Mouse (Mus musculus): ENCODE measurements around the gene Sp6.

The Sp6 gene

GRCm38 (mm10) chr11:97025721-97026344 is 12.6 kb downstream of the Sp6 start:
- peak; percentile 88 for DNase-seq

- DNase-seq, result peak; percentile 67
Measured at GRCm38 (mm10) chr11:97029686-97030417, 16.7 kb downstream of the Sp6 start, which contains the start of gene Scrn2. Scrn2 (plus strand) TSS chr11:97029938.

GRCm38 (mm10) chr11:97030426-97030825 is 17.2 kb downstream of the Sp6 start:
- no peak for DNase-seq

GRCm38 (mm10) chr11:97031977-97032376 is 18.8 kb downstream of the Sp6 start:
- no peak for DNase-seq

DNA sequence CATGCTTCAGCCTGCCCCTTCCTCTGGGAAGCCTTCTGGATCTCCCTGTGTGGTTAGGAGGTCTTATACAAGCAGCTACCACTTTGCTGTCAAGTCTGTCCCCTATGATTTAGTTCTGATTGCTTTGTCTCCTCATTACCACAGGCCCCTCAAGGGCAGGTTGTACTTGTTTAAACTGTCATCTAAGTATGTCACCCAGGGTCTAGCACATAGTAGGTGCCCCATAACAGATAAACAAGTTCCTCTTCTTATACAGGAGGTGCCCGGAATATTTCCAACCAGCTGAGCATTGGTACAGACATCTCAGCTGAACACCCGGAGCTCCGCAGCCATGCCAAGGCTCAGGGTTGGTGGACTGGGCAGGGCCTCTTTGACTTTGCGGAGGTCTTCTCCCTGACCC is 19.3 kb downstream of the Sp6 start:
- DNase-seq, result no peak

GRCm38 (mm10) chr11:97033781-97034180 is 20.6 kb downstream of the Sp6 start:
- no peak for DNase-seq

GRCm38 (mm10) chr11:97036141-97036540 is 22.9 kb downstream of the Sp6 start:
- no peak for DNase-seq

GRCm38 (mm10) chr11:97038881-97039280 is 25.7 kb downstream of the Sp6 start:
- no peak for DNase-seq

- no peak for DNase-seq
Measured at GRCm38 (mm10) chr11:97040301-97041021, 27.3 kb downstream of the Sp6 start.

GRCm38 (mm10) chr11:97041022-97041899 is 28.1 kb downstream of the Sp6 start, which contains the start of the genes Lrrc46 and Mrpl10:
Lrrc46 (minus strand) TSS chr11:97041407.
Mrpl10 (plus strand) TSS chr11:97041560.
- DNase-seq, result peak; percentile 93

GRCm38 (mm10) chr11:97044902-97045301 is 31.7 kb downstream of the Sp6 start:
- no peak for DNase-seq

DNA sequence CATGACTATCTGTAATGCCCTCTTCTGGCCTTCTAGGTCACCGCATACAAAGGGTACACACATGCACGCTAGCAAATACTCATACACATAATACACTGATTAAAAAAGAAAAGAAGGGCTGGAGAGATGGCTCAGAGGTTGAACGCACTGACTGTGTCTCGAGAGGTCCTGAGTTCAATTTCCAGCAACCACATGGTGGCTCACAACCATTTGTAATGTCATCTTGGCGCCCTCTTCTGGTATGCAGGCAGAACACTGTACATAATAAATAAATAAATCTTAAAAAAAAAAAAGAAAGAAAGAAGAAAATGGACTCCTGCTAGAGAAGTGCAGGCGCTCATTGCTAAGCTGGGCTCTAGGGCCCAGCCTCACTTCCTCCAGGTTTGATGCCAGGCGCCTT is 32.7 kb downstream of the Sp6 start:
- no peak for DNase-seq

- DNase-seq, result no peak
Measured at GRCm38 (mm10) chr11:97048090-97048650, 35.0 kb downstream of the Sp6 start.

DNA sequence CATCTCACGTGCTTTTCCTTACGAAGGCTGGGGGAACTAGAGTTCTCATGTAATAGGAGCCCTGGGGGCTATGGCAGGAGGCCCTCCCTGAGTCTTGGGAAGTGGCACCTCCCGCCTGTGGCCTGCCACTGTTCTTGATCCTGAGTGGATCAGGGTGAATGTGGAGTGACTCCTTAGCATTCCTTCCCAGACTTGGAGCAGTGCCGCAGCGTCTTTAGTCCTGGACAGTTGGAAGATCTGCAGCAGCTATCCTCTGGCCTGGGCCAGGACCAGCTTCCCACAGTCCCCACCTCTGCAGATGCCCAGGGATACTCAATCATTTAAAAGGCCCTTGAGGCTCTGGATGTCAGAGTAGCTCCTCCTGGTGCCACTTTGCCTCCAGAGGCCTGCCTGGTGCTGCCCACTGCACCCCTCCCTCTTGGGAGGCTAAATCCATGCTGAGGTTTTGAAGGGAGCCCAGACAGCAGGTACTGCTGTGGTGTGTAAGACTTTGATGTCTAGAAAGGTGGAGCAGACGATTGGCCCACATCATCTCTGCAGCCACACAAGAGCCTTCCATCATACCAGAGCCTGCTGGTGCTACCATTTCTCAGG is 36.4 kb downstream of the Sp6 start:
- no peak for DNase-seq

DNA sequence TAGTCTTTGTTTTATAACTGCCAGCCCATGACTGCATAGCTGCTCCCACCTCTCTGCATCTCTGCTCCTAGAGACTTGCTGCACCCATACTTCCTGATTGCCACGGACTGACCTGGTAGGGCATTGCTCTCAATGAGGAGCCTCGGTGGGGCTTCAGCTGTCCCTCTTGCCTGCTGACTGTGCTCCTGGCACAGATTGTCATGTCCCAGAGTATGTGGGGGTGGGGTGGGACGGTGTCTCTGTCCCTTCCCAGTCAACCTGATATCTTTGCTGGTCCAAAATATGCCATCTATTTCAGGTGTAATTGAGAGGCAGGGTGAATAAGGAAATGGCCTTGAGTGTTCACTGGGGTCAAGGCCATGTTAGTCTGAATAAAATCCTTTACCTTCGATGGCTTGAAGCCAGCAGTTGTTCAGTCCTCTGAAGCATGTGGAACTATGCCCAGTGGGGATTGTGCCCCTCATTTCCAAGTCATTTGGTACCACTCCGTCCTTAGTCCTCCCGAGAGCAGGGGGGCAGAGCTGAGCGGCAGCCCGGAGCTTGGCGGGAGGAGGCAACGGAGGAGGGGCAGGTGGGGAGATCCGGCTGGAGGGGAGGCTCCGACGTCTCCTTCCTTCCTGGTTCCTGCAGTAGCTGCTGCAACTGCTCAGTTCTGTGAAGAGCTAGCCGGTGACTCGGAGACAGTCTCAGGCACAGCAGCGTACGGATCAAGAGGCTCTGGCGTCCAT is 37.2 kb downstream of the Sp6 start, which contains the start of gene Osbpl7:
Gene Osbpl7 (plus strand): TSS at position 413 of the 728 bp plus-strand sequence.
- peak; percentile 78 for DNase-seq

DNA sequence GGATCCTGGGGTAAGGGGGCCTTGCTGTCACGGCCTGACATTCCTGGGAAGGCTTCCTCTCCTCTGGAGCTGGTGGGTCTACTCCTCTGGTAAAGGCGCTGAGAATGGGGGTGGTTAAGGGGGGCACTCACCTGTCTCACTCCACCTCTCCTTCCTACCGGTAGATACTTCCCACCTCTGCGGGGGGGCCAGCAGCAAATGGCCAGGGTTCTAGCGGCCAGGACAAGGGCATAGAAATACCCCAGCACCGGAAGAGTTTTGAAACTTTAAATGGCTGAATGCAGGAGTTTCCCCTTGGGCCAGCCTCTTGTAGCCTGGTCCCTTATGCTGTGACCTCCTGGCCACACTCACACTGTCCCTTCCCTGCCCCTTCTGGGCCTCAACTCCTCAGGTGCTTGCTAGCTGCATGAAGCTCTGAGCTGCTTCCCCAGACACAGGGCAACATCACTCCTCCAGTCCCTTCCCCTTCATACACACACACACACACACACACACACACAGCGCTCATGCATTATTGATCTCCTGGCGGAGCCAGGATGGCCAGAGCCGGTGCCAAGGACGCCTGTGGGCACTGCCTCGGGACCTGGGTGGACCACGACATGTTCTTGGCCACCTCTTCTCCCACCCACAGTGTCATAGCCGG is 37.9 kb downstream of the Sp6 start:
- DNase-seq, result no peak

DNA sequence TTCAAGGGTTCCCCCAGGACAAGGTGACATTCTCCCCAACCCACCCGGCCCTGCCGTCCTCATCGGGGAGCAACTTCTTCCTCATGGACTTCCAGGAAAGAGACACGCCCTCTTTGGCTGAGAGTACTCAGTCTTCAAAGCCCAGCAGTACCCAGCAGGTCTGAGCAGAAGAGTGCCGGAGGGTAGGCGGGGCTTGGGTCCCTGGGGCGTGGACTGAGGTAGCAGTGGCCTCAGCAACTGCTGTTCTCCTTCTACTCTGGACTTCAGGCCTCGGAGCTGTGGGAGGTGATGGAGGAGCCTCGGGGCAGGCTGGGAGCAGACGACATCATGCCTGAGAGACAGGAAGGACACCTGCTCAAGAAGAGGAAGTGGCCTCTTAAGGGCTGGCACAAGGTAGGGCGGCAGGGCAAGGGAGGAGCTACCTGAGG is 39.0 kb downstream of the Sp6 start:
- no peak for DNase-seq

- DNase-seq, result no peak
Measured at GRCm38 (mm10) chr11:97063274-97063920, 50.2 kb downstream of the Sp6 start.

GRCm38 (mm10) chr11:97063921-97064295 is 50.7 kb downstream of the Sp6 start:
- no peak for DNase-seq

All from right cerebral cortex, postnatal 14 days (tissue).